Mouse (Mus musculus) spleen, embryonic (tissue): ENCODE measurements around the gene Arid1b.

Source experiments
- CTCF ChIA-PET: fragments of 350-600 bp; sonication (Branson Sonifier 250); formaldehyde crosslinking; loops from one replicate; lab custom pipeline; 2022; lab: Charles Lee

The Arid1b gene

GRCm38 (mm10) chr17:5012517-5012916, 18.4 kb downstream of the Arid1b start:
- CTCF ChIA-PET = no interaction called here

GRCm38 (mm10) chr17:5014327-5014957, 20.3 kb downstream of the Arid1b start:
- CTCF ChIA-PET = interaction anchor here (1.4 kb wide), 1 partner anchor 19 kb away, joined by 3 read pairs; no protein-coding TSS in a partner anchor

- CTCF ChIA-PET = no interaction called here
Observed at GRCm38 (mm10) chr17:5016404-5016803, 22.3 kb downstream of the Arid1b start.

DNA sequence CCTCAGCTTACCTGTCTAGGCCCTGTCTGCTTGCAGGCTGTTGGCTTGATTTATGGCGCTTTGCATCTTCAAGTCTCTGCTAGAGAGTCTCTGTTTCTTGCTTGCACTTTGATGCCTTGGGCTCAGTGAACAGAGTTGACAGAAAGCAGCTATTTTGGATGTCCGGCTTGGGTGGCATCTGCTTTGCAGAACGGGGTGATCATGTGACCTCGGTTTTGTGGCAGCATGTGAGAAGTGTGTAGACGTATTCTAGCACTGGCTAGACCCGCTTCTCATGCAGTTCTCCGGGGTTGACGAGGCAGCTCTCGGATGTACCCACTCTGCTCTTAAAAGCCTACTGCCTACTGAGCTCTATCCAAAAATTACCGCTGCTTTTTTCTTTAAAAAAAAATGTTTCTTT, 22.9 kb downstream of the Arid1b start:
- CTCF ChIA-PET = interaction anchor here (1.2 kb wide), 1 partner anchor 233 kb away, joined by 4 read pairs; no protein-coding TSS in a partner anchor

GRCm38 (mm10) chr17:5021303-5022003, 27.3 kb downstream of the Arid1b start:
- CTCF ChIA-PET = interaction anchor here (0.6 kb wide), 1 partner anchor 200 kb away, joined by 3 read pairs; no protein-coding TSS in a partner anchor

GRCm38 (mm10) chr17:5022019-5022544, 27.9 kb downstream of the Arid1b start:
- CTCF ChIA-PET = no interaction called here

DNA sequence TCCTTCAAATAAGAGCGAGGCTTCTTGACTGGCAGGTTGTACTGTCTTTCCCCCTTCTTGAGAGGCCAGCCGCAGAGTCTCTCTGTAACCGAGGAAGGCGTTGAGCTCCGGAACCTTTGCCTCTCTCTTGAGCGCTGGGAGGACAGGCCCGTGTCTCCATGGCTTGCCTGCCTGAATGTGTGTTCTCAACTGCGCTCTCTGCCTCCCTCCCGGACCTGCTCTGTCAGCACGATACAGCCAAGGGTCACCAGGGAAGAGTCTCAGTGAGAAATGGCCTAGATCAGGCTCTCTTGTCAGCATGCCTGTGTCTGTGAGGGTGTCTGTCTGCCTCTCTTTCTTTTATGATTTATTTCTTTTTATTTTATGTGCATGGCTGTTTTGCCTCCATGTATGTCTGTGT, 29.6 kb downstream of the Arid1b start:
- CTCF ChIA-PET = interaction anchor here (0.5 kb wide), 1 partner anchor 1799 kb away, joined by 3 read pairs; no protein-coding TSS in a partner anchor

- CTCF ChIA-PET = no interaction called here
Observed at GRCm38 (mm10) chr17:5025400-5025799, 31.3 kb downstream of the Arid1b start.

- CTCF ChIA-PET = interaction anchor here (0.9 kb wide), 1 partner anchor 30 kb away, joined by 3 read pairs; no protein-coding TSS in a partner anchor
Observed at GRCm38 (mm10) chr17:5026578-5026977, 32.4 kb downstream of the Arid1b start.

GRCm38 (mm10) chr17:5029148-5029547, 35.0 kb downstream of the Arid1b start:
- CTCF ChIA-PET = no interaction called here

DNA sequence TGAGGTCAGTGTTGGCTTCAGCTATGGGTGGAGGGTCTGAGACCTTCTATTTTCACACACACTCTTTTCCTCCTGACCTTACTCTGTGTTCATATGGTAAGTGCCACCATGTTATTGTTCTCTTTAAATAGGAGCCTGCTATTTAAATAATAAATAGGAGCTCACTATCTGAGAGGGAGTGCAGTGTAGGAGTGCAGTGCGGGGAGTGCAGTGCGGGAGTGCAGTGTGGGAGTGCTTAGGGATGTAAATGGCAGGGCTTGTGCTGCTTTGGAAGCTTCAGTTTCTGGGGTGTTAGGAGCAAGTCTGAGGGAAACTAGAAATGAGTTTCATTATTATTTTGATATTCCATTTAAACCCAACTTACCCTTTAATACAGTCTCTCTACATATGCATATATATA, 36.2 kb downstream of the Arid1b start:
- CTCF ChIA-PET = no interaction called here

DNA sequence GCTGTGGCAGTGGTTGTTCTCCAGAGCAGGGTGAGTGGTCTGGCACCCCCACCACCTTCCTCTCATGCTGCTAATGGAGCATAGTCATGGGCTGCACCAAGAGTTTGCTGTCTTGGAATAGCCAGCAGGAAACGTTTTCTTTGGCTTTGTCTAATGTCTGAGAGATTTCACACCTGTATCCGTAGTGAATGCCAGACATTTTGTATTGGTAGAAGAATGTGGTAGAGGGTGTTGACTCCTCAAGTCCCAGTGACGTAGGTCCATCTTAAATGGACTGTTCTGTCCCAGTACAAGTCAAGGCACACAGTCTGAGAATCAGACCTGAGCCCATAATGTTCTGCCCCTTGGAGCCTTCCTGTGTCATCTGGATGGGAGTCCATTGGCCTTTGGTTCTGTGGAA, 39.2 kb downstream of the Arid1b start:
- CTCF ChIA-PET = interaction anchor here (1.2 kb wide), 1 partner anchor 19 kb away, joined by 3 read pairs; no protein-coding TSS in a partner anchor

DNA sequence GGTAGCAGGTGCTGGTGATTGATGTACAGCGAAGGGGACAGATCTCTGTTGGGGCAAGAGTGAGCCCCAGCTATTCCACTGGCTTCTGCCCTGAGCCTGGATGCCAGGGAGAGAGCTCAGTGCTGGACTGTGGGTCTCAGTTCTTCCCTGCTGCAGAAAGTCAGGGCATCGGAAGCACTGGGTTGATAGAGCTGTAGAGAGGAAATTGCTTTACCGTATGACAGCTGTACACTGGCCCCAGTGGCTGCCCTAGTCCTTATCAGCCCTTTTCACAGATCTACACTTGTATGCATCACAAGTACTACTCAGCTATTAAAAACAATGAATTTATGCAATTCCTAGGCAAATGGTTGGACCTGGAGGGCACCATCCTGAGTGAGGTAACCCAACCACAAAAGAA, 40.1 kb downstream of the Arid1b start:
- CTCF ChIA-PET = interaction anchor here (0.6 to 1.2 kb wide), 2 partner anchors 20 to 66 kb away, joined by 3 to 13 read pairs; no protein-coding TSS in a partner anchor

DNA sequence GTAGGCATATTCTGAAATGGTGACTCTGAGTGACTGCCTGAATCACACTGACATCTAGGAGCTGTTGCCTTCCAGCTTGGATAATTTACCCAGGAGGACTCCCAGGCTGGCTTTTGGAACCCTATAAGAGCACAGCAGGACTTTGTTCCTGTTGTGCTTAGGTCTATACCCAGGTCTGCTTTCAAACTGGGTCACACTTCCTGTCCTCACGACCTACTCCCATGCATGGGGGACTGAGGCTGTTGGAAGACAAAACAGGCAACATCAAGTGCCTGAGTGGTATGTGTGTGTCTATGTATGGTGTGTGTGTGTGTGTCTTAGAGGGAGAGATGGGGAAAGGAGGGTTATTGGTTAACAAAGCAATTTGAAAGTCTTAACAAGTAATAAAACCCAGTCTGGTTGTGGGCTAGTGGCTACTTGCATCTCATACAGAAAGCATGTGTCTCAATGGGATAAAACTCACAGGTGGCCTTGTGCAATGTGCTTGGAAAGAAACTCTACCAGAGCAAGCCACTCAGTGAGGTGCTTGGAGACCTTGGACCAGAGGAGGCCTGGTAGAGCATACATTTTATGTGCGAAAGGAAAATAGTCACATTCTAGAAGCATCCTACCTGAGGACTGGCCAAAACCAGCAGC, 42.2 kb downstream of the Arid1b start:
- CTCF ChIA-PET = no interaction called here

DNA sequence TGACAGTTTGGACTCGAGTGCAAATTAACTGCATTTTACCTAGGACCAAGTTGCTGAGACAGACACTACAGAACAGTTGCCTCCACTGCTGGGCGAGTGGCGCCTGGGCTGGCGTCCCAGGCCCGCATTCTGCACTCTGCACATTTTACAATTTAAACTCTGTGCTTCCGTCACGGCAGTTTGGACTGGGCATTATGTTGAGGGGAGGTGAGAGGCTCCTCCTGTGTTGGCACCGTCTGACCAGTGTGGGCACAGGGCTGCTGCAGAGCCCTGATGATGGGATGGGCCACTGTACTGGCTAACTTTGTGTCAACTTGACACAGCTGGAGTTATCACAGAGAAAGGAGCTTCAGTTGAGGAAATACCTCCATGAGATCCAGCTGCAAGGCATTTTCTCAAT, 43.1 kb downstream of the Arid1b start:
- CTCF ChIA-PET = no interaction called here

DNA sequence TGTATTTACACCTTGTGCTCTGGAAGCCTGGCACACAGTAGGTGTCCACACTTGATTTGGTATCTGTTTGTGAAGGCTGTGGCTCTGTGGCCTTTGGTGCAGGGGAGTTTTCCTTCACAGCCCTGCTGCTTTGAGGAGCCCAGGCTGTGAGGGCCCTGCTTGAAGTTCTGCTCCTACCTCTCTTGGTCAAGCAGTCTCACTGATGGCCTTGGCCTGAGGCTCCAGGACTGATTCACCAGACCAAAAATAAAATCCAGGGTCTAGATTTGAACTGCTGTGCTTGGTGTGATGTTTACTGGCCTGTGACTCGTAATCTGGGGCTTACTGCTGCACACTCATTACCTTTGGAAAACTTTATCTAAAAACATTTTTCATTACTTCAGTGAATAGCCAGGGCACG, 45.7 kb downstream of the Arid1b start:
- CTCF ChIA-PET = no interaction called here

DNA sequence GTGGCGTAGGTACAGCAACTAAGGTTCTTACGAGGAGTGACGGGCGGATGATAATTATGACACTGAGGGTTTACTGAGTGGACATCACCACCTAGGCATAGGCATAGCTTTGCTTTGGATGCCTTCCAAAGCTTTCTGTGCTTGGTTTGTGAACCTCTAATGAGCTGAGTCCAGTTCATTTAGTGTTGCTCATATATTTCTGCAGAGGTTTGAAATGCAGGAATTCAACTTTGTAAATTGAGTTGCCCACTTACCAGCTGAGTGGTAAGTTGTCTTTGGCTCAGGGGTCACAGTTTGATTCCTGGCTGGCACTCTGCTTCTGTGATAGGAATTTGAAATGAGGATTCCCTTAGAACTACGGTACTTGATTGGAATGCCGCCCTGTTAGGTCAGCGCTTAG, 49.7 kb downstream of the Arid1b start:
- CTCF ChIA-PET = no interaction called here

DNA sequence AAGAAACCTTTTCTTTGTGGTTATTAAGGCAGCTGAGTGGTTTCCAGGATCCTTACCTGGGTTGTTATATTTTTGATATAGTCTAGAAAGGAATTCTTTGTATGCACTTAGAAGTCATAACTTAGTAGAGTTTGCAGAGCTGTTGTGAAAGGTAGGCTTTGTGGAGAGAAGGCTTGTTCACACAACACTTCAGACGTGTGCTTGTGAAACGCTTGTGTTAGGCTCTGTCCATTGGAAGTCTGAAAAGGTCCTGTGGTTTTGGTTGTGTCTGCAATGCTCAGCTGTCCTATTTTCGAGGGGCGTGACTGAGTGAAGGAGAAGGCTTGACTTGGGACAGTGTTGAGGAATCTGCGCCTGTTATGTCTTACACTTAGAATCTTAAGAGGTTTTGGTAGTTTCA, 51.5 kb downstream of the Arid1b start:
- CTCF ChIA-PET = no interaction called here

- CTCF ChIA-PET = no interaction called here
Observed at GRCm38 (mm10) chr17:5047373-5047772, 53.2 kb downstream of the Arid1b start.

GRCm38 (mm10) chr17:5050266-5050665, 56.1 kb downstream of the Arid1b start:
- CTCF ChIA-PET = no interaction called here

DNA sequence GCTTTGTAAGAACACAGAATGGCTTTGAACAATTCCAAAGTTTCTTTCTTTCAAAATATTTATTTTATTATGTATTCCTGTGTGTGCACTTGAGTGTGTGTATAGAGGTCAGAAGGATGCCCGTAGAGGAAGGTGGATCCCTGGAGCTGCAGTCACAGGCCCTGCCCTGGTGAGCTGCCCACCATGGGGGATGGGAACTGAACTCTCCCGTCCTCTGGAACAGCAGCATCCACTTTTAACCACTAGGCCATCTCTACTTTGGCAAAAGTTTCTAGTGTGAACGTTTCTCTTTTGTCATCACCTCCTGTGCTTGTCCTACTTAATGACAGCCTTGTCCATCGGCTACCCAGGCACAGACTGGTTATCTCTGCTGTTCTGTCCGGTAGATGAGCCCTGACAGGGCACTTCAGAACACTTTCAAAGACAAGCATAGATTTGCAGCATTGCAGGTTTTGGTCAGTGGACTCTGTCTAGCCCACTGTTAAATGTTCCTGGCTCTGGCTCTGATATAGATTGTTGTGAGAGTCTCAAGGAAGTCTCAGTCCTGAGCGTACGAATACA, 56.9 kb downstream of the Arid1b start:
- CTCF ChIA-PET = no interaction called here
